In genomic region chr2:164558426-164558825, GRCm38 (mm10) we compare ENCODE assay signal across 22 mouse cellular contexts. TPM values are rescaled to one million over a fixed set of nuclear protein-coding genes. Genes with fewer than 3 reads are reported as not detected.
DNase-seq lines count a peak whose midpoint lies in the region; ATAC-seq and TF ChIP-seq lines count a peak whose summit lies in the region.
"Had no signal": no experiment of that assay in that cellular context is flagged by ENCODE, and none has a peak within 500 bp of the region (broad histone marks: within the 10 kb centered on the region; RNA-seq: fewer than 3 reads in every experiment).

No protein-coding gene starts in this region.

- no peaks in the 10 kb centered on the region for H3K36me3 ChIP-seq in lung, embryonic 14.5 days (ENCODE audit: insufficient read depth)
- H3K36me3 ChIP-seq in embryonic facial prominence, embryonic 10.5 days (replicated peaks), result no peaks in the 10 kb centered on the region
- H3K36me3 ChIP-seq: forebrain, embryonic 12.5 days; G1E; neural tube, embryonic 13.5 days had no signal

- 66% methylated on average over 8 of the region's 8 CpGs for WGBS in lung, embryonic 14.5 days
- WGBS in embryonic facial prominence, embryonic 10.5 days, result 85% methylated on average over 8 of the region's 8 CpGs

- no peak for DNase-seq in lung, embryonic 14.5 days
- no peak for DNase-seq in lung, postnatal 14 days
- DNase-seq in NIH3T3 (ENCODE audit: low read depth), result peak; percentile 52
- DNase-seq in layer of hippocampus, adult 9-11 months, result peak; percentile 60
- peak; percentile 52 to 70 for DNase-seq in right cerebral cortex, postnatal 36 days (ENCODE audit: low spot score in 2 of 2)
- no peak for DNase-seq in kidney, adult 11 months
- no peak for DNase-seq in embryonic facial prominence, embryonic 10.5 days (ENCODE audit: low spot score)
- DNase-seq: B cell, adult 2 months; cerebellum, adult 11-12 months; gastrocnemius, postnatal 14 days; heart, postnatal 4 days; kidney, adult 9 months had no signal

- H3K4me1 ChIP-seq in lung, embryonic 14.5 days (ENCODE audit: insufficient read depth), result 0 out of 2 replicates have a peak, but pooled peaks cover 2% of the 10 kb centered on the region
- peaks cover 18% of the 10 kb centered on the region for H3K4me1 ChIP-seq in embryonic facial prominence, embryonic 10.5 days

- no peak for TF ChIP-seq CTCF in lung, embryonic 14.5 days (IDR thresholded peaks at IDR 0.05; ENCODE audit: low read depth)

- no peak overlapping the region for H3K9ac ChIP-seq in lung, embryonic 14.5 days
- H3K9ac ChIP-seq: forebrain, embryonic 12.5 days; neural tube, embryonic 13.5 days had no signal

- H3K4me2 ChIP-seq in lung, embryonic 14.5 days, result no peak overlapping the region
- H3K4me2 ChIP-seq: forebrain, embryonic 12.5 days; heart, embryonic 11.5 days; neural tube, embryonic 13.5 days had no signal

- ATAC-seq in lung, embryonic 14.5 days (ENCODE audit: insufficient read depth), result no peak
- no peak for ATAC-seq in cerebellum, adult (ENCODE audit: insufficient number of reproducible peaks, low FRiP score, low TSS enrichment)

- peaks cover 5% of the 10 kb centered on the region; the same call in 1 of the 2 replicates for H3K27me3 ChIP-seq in lung, embryonic 14.5 days (ENCODE audit: insufficient read depth, low read length)
- H3K27me3 ChIP-seq in embryonic facial prominence, embryonic 10.5 days (replicated peaks; ENCODE audit: low read depth, poor library complexity, severe bottlenecking), result peaks cover 26% of the 10 kb centered on the region; the same call in 1 of the 2 replicates

- H3K4me3 ChIP-seq in lung, embryonic 14.5 days (ENCODE audit: low read depth, low read length), result no peak overlapping the region
- no peak overlapping the region for H3K4me3 ChIP-seq in embryonic facial prominence, embryonic 10.5 days
- H3K4me3 ChIP-seq: forebrain, embryonic 12.5 days; left cerebral cortex, adult 2 months; neural tube, embryonic 13.5 days had no signal

- H3K27ac ChIP-seq in lung, embryonic 14.5 days (ENCODE audit: low read depth), result peak overlapping the region; percentile 59; the same call in 1 of the 2 replicates
- no peak overlapping the region; the same call in 1 of the 2 replicates for H3K27ac ChIP-seq in embryonic facial prominence, embryonic 10.5 days (replicated peaks)
- H3K27ac ChIP-seq: forebrain, embryonic 12.5 days; neural tube, embryonic 13.5 days had no signal

- no peaks in the 10 kb centered on the region for H3K9me3 ChIP-seq in lung, embryonic 14.5 days (ENCODE audit: low read depth, low read length)
- H3K9me3 ChIP-seq in embryonic facial prominence, embryonic 10.5 days, result no peaks in the 10 kb centered on the region
- H3K9me3 ChIP-seq: forebrain, embryonic 12.5 days; G1E; neural tube, embryonic 13.5 days had no signal

RNA-seq across cellular contexts. Expression of gene Wfdc2, which starts 3.8 kb away (rescaled TPM):
- polyA plus RNA-seq in lung, embryonic 14.5 days (2014; fragmentation: Nextera tagmentation; extraction: Ambion mirVana), result 280 and 282 TPM in 2 replicates
- polyA plus RNA-seq in embryonic facial prominence, embryonic 10.5 days (2016; fragmentation: Nextera tagmentation; extraction: Ambion mirVana), result 59.8 and 62.7 TPM in 2 replicates
- polyA plus RNA-seq: G1E had no signal

RNA-seq across cellular contexts. Expression of gene Spint3, which starts 14.8 kb away (rescaled TPM):
- polyA plus RNA-seq in lung, embryonic 14.5 days (2014; fragmentation: Nextera tagmentation; extraction: Ambion mirVana), result not detected in 2 replicates
- not detected in 2 replicates for polyA plus RNA-seq in embryonic facial prominence, embryonic 10.5 days (2016; fragmentation: Nextera tagmentation; extraction: Ambion mirVana)
- polyA plus RNA-seq: embryonic facial prominence, embryonic 14.5 days; forebrain, embryonic 12.5 days; G1E; heart, embryonic 11.5 days; liver, adult 2 months; midbrain, postnatal 0 days; neural tube, embryonic 13.5 days had no signal

RNA-seq across cellular contexts. Expression of gene Wfdc6a, which starts 26.8 kb away (rescaled TPM):
- polyA plus RNA-seq in lung, embryonic 14.5 days (2014; fragmentation: Nextera tagmentation; extraction: Ambion mirVana), result 0.65 and 0.95 TPM in 2 replicates
- not detected in 2 replicates for polyA plus RNA-seq in embryonic facial prominence, embryonic 10.5 days (2016; fragmentation: Nextera tagmentation; extraction: Ambion mirVana)
- polyA plus RNA-seq: forebrain, embryonic 12.5 days; G1E; heart, embryonic 11.5 days; midbrain, postnatal 0 days; neural tube, embryonic 13.5 days had no signal

RNA-seq across cellular contexts. Expression of gene Eppin, which starts 35.0 kb away (rescaled TPM):
- not detected in 2 replicates for polyA plus RNA-seq in lung, embryonic 14.5 days (2014; fragmentation: Nextera tagmentation; extraction: Ambion mirVana)
- polyA plus RNA-seq in embryonic facial prominence, embryonic 10.5 days (2016; fragmentation: Nextera tagmentation; extraction: Ambion mirVana), result not detected in 2 replicates
- polyA plus RNA-seq: embryonic facial prominence, embryonic 14.5 days; forebrain, embryonic 12.5 days; G1E; heart, embryonic 11.5 days; liver, adult 2 months; midbrain, postnatal 0 days; neural tube, embryonic 13.5 days; urinary bladder, adult 2 months had no signal

RNA-seq across cellular contexts. Expression of gene Wfdc6b, which starts 54.9 kb away (rescaled TPM):
- polyA plus RNA-seq in lung, embryonic 14.5 days (2014; fragmentation: Nextera tagmentation; extraction: Ambion mirVana), result not detected in 2 replicates
- polyA plus RNA-seq in embryonic facial prominence, embryonic 10.5 days (2016; fragmentation: Nextera tagmentation; extraction: Ambion mirVana), result not detected in 2 replicates
- polyA plus RNA-seq: embryonic facial prominence, embryonic 14.5 days; forebrain, embryonic 12.5 days; G1E; heart, embryonic 11.5 days; liver, adult 2 months; midbrain, postnatal 0 days; neural tube, embryonic 13.5 days; urinary bladder, adult 2 months had no signal

Comparison
In these comparisons a context has a peak if more than half of its experiments do, and no peak if none do; other contexts are left out.
1. DNase-seq: peak in NIH3T3 (single experiment), layer of hippocampus, adult 9-11 months (single experiment) and right cerebral cortex, postnatal 36 days (2 of 2); none in lung, embryonic 14.5 days (single experiment), lung, postnatal 14 days (single experiment), kidney, adult 11 months (single experiment) and embryonic facial prominence, embryonic 10.5 days (single experiment).